Mouse (Mus musculus) MEL (cell line): ENCODE measurements around the gene Snx12.

Experiments
- CTCF ChIP-seq, 3 experiments: IDR thresholded peaks in 2 of 3; conservative IDR thresholded peaks in 1 of 3; 2 replicates each; pipeline ENCODE4 v1.5.1; 2011 to 2012; ENCODE audit warnings: low read length in 3 of 3, low read depth in 2 of 3, mild to moderate bottlenecking in 2 of 3, improper control_type of control experiment in 1 of 3, inconsistent platforms in 1 of 3, mixed read lengths in 1 of 3, moderate library complexity in 1 of 3; ENCODE audit not compliant: control insufficient read depth in 1 of 3, insufficient read depth in 1 of 3, poor library complexity in 1 of 3, severe bottlenecking in 1 of 3
- EP300 ChIP-seq, 2 experiments: IDR thresholded peaks; 2 replicates each; pipeline ENCODE4 v1.6.1; 2011; ENCODE audit warnings: improper control_type of control experiment in 2 of 2, low read length in 2 of 2, low read depth in 1 of 2, mild to moderate bottlenecking in 1 of 2
- ETS1 ChIP-seq: IDR thresholded peaks from 2 replicates; pipeline ENCODE4 v1.6.1; 2012; ENCODE audit warnings: low read depth, mild to moderate bottlenecking, inconsistent platforms, low read length, improper control_type of control experiment, moderate library complexity
- GABPA ChIP-seq: IDR thresholded peaks from 2 replicates; pipeline ENCODE4 v1.6.1; 2012; ENCODE audit warnings: low read depth, mild to moderate bottlenecking, inconsistent platforms, low read length, improper control_type of control experiment, moderate library complexity
- GATA1 ChIP-seq: IDR thresholded peaks from 2 replicates; pipeline ENCODE4 v1.6.1; 2011; ENCODE audit warnings: low read depth, low read length, improper control_type of control experiment
- HCFC1 ChIP-seq: IDR thresholded peaks from 2 replicates; pipeline ENCODE4 v1.6.1; 2012; ENCODE audit warnings: low read depth, mild to moderate bottlenecking, inconsistent platforms, low read length, improper control_type of control experiment, moderate library complexity
- MXI1 ChIP-seq: IDR thresholded peaks from 2 replicates; pipeline ENCODE4 v1.6.1; 2011; ENCODE audit warnings: mild to moderate bottlenecking, low read depth, low read length, improper control_type of control experiment
- NELFE ChIP-seq: IDR thresholded peaks from 2 replicates; pipeline ENCODE4 v1.6.1; 2011; ENCODE audit warnings: low read depth, low read length, improper control_type of control experiment
- POLR2A ChIP-seq, 2 experiments: IDR thresholded peaks; 2 replicates each; pipeline ENCODE4 v1.6.1; 2011 to 2012; ENCODE audit warnings: low read length in 2 of 2, mild to moderate bottlenecking in 2 of 2, control low read depth in 1 of 2, improper control_type of control experiment in 1 of 2, low read depth in 1 of 2, moderate library complexity in 1 of 2; ENCODE audit not compliant: control insufficient read depth in 1 of 2, insufficient read depth in 1 of 2, poor library complexity in 1 of 2
- POLR2AphosphoS5 ChIP-seq: IDR thresholded peaks from 2 replicates; pipeline ENCODE4 v1.6.1; 2012; ENCODE audit warnings: low read depth, borderline replicate concordance, mild to moderate bottlenecking, inconsistent platforms, low read length, moderate library complexity, mixed read lengths
- TAL1 ChIP-seq: IDR thresholded peaks from 2 replicates; pipeline ENCODE4 v1.6.1; 2012; ENCODE audit warnings: mild to moderate bottlenecking, inconsistent platforms, low read length, moderate library complexity, mixed read lengths
- ZKSCAN1 ChIP-seq: IDR thresholded peaks from 2 replicates; pipeline ENCODE4 v1.6.1; 2012; ENCODE audit warnings: low read depth, mild to moderate bottlenecking, inconsistent platforms, low read length, improper control_type of control experiment, moderate library complexity
- ZMIZ1 ChIP-seq: IDR thresholded peaks from 2 replicates; pipeline ENCODE4 v1.6.1; 2012; ENCODE audit warnings: low read depth, mild to moderate bottlenecking, inconsistent platforms, low read length, improper control_type of control experiment, moderate library complexity

DNA sequence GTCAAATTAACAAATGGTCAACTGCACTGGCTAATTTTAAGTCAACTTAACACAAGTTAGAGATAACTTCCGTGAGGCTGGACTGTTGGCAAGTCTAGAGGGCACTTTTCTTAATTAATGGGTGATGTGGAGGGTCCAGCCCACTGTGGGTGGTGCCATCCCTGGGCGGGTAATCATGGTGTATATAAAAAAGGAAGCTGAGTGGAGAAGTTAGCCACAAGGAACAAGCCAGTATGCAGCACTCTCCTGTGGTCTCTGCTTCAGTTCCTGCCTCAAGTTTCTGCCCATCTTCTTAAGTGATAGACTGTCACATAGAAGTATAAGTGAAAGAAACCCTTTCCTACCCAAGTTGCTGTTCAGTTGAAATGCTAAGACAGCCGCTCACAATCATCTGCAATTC is 33.1 kb downstream of the Snx12 start:
- TF ChIP-seq GATA1, result no peak
- TF ChIP-seq MXI1, result no peak
- TF ChIP-seq GABPA, result no peak
- TF ChIP-seq ZKSCAN1, result no peak
- TF ChIP-seq EP300 (IDR thresholded peaks at IDR 0.05; ENCODE audit: low read depth in 1 of 2, low read length in 2 of 2), result no peak
- TF ChIP-seq CTCF (IDR thresholded peaks at IDR 0.05 in 2 of 3, conservative IDR thresholded peaks at IDR 0.05 in 1 of 3; ENCODE audit: control insufficient read depth in 1 of 3, insufficient read depth in 1 of 3, low read depth in 2 of 3, low read length in 3 of 3, poor library complexity in 1 of 3, severe bottlenecking in 1 of 3), result no peak
- TF ChIP-seq ETS1, result no peak
- TF ChIP-seq ZMIZ1, result no peak
- TF ChIP-seq NELFE, result no peak
- no peak for TF ChIP-seq TAL1
- TF ChIP-seq HCFC1, result no peak
- no peak for TF ChIP-seq POLR2AphosphoS5
- no peak for TF ChIP-seq POLR2A (IDR thresholded peaks at IDR 0.05; ENCODE audit: control insufficient read depth in 1 of 2, insufficient read depth in 1 of 2, low read depth in 1 of 2, low read length in 2 of 2, poor library complexity in 1 of 2)
